Mouse (Mus musculus): ENCODE measurements at regions not wholly inside any gene's neighbourhood (a gene's known extent, or its start where the extent isn't known, plus 50 kb on each side); places are given as distances from the start of the nearest gene placed in this dataset.

DNA sequence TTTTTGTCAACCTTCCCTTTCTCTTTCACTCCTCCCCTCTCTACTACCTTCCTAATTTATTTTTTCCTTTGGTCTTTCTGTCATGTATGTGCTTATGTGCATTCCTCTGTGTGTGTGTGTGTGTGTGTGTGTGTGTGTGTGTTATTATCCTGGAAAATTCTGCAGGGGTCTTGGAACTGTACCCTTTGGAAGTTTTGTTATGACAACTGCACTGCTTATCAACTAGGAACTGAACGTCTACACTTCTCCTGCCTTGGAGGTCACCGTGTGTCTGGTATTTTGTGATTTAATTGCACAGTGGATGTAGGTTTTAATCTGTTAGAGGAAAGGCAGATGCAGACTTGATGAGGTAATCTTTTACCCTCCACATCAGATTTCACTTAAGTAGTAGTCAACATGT lies 836.8 kb upstream of the Adgrl2 start:
- no peak for DNase-seq (ENCODE audit: low spot score)
- no peaks in the 10 kb centered on the region for H3K27me3 ChIP-seq (ENCODE audit: insufficient read depth, low read length)
- TF ChIP-seq GATA1 (IDR thresholded peaks at IDR 0.05; ENCODE audit: borderline replicate concordance, low read length), result no peak
- no peak for TF ChIP-seq POLR2AphosphoS5 (IDR thresholded peaks at IDR 0.05; ENCODE audit: insufficient replicate concordance, low read depth, low read length)
- no peak for TF ChIP-seq TAL1 (conservative IDR thresholded peaks at IDR 0.05; ENCODE audit: low read depth, low read length)
- TF ChIP-seq CTCF (IDR thresholded peaks at IDR 0.05; ENCODE audit: low read depth, low read length), result no peak
- no peak for TF ChIP-seq GATA2 (IDR thresholded peaks at IDR 0.05; ENCODE audit: borderline replicate concordance, low read depth, low read length)
- no peak overlapping the region for H3K4me3 ChIP-seq (ENCODE audit: low read depth, low read length)
- 0 out of 2 replicates have a peak, but pooled peaks cover 2% of the 10 kb centered on the region for H3K9me3 ChIP-seq (replicated peaks)
- H3K4me1 ChIP-seq (ENCODE audit: insufficient read depth, low read depth, low read length), result no peaks in the 10 kb centered on the region
- no peaks in the 10 kb centered on the region for H3K36me3 ChIP-seq (replicated peaks)
- ATAC-seq (ENCODE audit: extremely low read depth, insufficient number of reproducible peaks, low FRiP score, poor library complexity, severe bottlenecking), result no peak

DNA sequence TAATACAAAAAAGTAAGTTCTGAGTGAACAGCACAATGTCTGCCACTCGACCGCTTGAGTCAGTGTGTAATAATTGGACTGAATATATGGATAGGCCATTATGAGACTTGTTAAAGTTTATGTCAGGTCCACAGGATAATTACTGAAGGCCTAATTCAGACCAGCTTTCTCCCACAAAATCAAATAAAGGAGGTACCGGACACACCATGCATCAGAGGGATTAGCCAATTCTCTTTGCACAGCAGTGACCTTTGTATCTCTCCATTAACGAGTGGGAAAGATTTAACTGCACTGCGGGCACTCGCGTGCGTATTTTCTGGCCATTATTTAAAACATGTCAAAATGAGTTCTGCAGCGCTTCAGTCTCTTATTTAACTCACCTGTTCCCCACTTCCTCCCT lies 836.4 kb upstream of the Adgrl2 start:
- DNase-seq (ENCODE audit: low spot score), result no peak
- Histone ChIP-seq H3K9me3 (replicated peaks) (0 out of 2 replicates have a peak, but pooled peaks cover 2% of the 10 kb centered on the region), H3K4me1 (ENCODE audit: insufficient read depth, low read depth, low read length) (no peaks in the 10 kb centered on the region), H3K4me3 (ENCODE audit: low read depth, low read length) (no peak overlapping the region), H3K36me3 (replicated peaks) (no peaks in the 10 kb centered on the region), H3K27me3 (ENCODE audit: insufficient read depth, low read length) (no peaks in the 10 kb centered on the region)
- TF ChIP-seq CTCF (IDR thresholded peaks at IDR 0.05; ENCODE audit: low read depth, low read length), result no peak
- TF ChIP-seq POLR2AphosphoS5 (IDR thresholded peaks at IDR 0.05; ENCODE audit: insufficient replicate concordance, low read depth, low read length), result no peak
- TF ChIP-seq GATA1 (IDR thresholded peaks at IDR 0.05; ENCODE audit: borderline replicate concordance, low read length), result no peak
- no peak for TF ChIP-seq TAL1 (conservative IDR thresholded peaks at IDR 0.05; ENCODE audit: low read depth, low read length)
- ATAC-seq (ENCODE audit: extremely low read depth, insufficient number of reproducible peaks, low FRiP score, poor library complexity, severe bottlenecking), result no peak

GRCm38 (mm10) chr3:149820670-149821069 lies 830.3 kb upstream of the Adgrl2 start:
- Histone ChIP-seq H3K27me3 (ENCODE audit: insufficient read depth, low read length) (no peaks in the 10 kb centered on the region), H3K9me3 (replicated peaks) (0 out of 2 replicates have a peak, but pooled peaks cover 3% of the 10 kb centered on the region), H3K4me3 (ENCODE audit: low read depth, low read length) (no peak overlapping the region), H3K4me1 (ENCODE audit: insufficient read depth, low read depth, low read length) (no peaks in the 10 kb centered on the region), H3K36me3 (replicated peaks) (no peaks in the 10 kb centered on the region)
- ATAC-seq (ENCODE audit: extremely low read depth, insufficient number of reproducible peaks, low FRiP score, poor library complexity, severe bottlenecking) (no peak), DNase-seq (ENCODE audit: low spot score) (no peak)
- no peak for TF ChIP-seq POLR2AphosphoS5 (IDR thresholded peaks at IDR 0.05; ENCODE audit: insufficient replicate concordance, low read depth, low read length)
- TF ChIP-seq CTCF (IDR thresholded peaks at IDR 0.05; ENCODE audit: low read depth, low read length), result no peak
- no peak for TF ChIP-seq GATA2 (IDR thresholded peaks at IDR 0.05; ENCODE audit: borderline replicate concordance, low read depth, low read length)
- TF ChIP-seq GATA1 (IDR thresholded peaks at IDR 0.05; ENCODE audit: borderline replicate concordance, low read length), result no peak
- TF ChIP-seq TAL1 (conservative IDR thresholded peaks at IDR 0.05; ENCODE audit: low read depth, low read length), result no peak

GRCm38 (mm10) chr3:149819863-149820262 lies 829.5 kb upstream of the Adgrl2 start:
- DNase-seq (ENCODE audit: low spot score) (no peak), ATAC-seq (ENCODE audit: extremely low read depth, insufficient number of reproducible peaks, low FRiP score, poor library complexity, severe bottlenecking) (no peak)
- Histone ChIP-seq H3K27me3 (ENCODE audit: insufficient read depth, low read length) (no peaks in the 10 kb centered on the region), H3K36me3 (replicated peaks) (no peaks in the 10 kb centered on the region), H3K4me1 (ENCODE audit: insufficient read depth, low read depth, low read length) (no peaks in the 10 kb centered on the region), H3K9me3 (replicated peaks) (0 out of 2 replicates have a peak, but pooled peaks cover 3% of the 10 kb centered on the region), H3K4me3 (ENCODE audit: low read depth, low read length) (no peak overlapping the region)
- TF ChIP-seq TAL1 (conservative IDR thresholded peaks at IDR 0.05; ENCODE audit: low read depth, low read length), result no peak
- TF ChIP-seq POLR2AphosphoS5 (IDR thresholded peaks at IDR 0.05; ENCODE audit: insufficient replicate concordance, low read depth, low read length), result no peak
- no peak for TF ChIP-seq CTCF (IDR thresholded peaks at IDR 0.05; ENCODE audit: low read depth, low read length)
- no peak for TF ChIP-seq GATA1 (IDR thresholded peaks at IDR 0.05; ENCODE audit: borderline replicate concordance, low read length)
- TF ChIP-seq GATA2 (IDR thresholded peaks at IDR 0.05; ENCODE audit: borderline replicate concordance, low read depth, low read length), result no peak

DNA sequence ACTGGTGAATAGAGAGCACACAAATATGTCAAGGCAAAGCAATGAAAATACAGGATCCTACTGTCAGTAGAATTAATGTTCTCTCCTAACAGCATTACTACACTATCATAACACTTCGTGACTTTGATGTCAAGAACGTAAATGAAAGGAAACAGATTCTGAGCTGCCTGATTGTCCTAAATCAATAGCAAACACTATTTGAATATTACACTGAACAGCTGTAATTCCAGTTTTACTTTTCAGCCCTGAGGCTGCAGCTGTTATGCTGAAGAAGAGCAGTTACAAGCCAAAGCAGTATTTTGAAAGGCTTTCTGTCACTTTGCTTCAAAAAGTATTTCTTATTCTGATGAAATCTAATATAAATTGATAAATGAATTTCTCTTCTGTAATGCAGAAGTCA lies 828.7 kb upstream of the Adgrl2 start:
- no peaks in the 10 kb centered on the region for H3K27me3 ChIP-seq (ENCODE audit: insufficient read depth, low read length)
- no peaks in the 10 kb centered on the region for H3K4me1 ChIP-seq (ENCODE audit: insufficient read depth, low read depth, low read length)
- TF ChIP-seq CTCF (IDR thresholded peaks at IDR 0.05; ENCODE audit: low read depth, low read length) (no peak), POLR2AphosphoS5 (IDR thresholded peaks at IDR 0.05; ENCODE audit: insufficient replicate concordance, low read depth, low read length) (no peak), GATA1 (IDR thresholded peaks at IDR 0.05; ENCODE audit: borderline replicate concordance, low read length) (no peak), GATA2 (IDR thresholded peaks at IDR 0.05; ENCODE audit: borderline replicate concordance, low read depth, low read length) (no peak), TAL1 (conservative IDR thresholded peaks at IDR 0.05; ENCODE audit: low read depth, low read length) (no peak)
- H3K36me3 ChIP-seq (replicated peaks), result no peaks in the 10 kb centered on the region
- ATAC-seq (ENCODE audit: extremely low read depth, insufficient number of reproducible peaks, low FRiP score, poor library complexity, severe bottlenecking) (no peak), DNase-seq (ENCODE audit: low spot score) (no peak)
- H3K4me3 ChIP-seq (ENCODE audit: low read depth, low read length), result no peak overlapping the region
- 0 out of 2 replicates have a peak, but pooled peaks cover 3% of the 10 kb centered on the region for H3K9me3 ChIP-seq (replicated peaks)

- H3K9me3 ChIP-seq (replicated peaks), result peaks cover 3% of the 10 kb centered on the region; the same call in 1 of the 2 replicates
- no peak overlapping the region for H3K4me3 ChIP-seq (ENCODE audit: low read depth, low read length)
- no peaks in the 10 kb centered on the region for H3K27me3 ChIP-seq (ENCODE audit: insufficient read depth, low read length)
- H3K36me3 ChIP-seq (replicated peaks), result no peaks in the 10 kb centered on the region
- DNase-seq (ENCODE audit: low spot score), result no peak
- TF ChIP-seq GATA1 (IDR thresholded peaks at IDR 0.05; ENCODE audit: borderline replicate concordance, low read length) (no peak), CTCF (IDR thresholded peaks at IDR 0.05; ENCODE audit: low read depth, low read length) (no peak), POLR2AphosphoS5 (IDR thresholded peaks at IDR 0.05; ENCODE audit: insufficient replicate concordance, low read depth, low read length) (no peak), GATA2 (IDR thresholded peaks at IDR 0.05; ENCODE audit: borderline replicate concordance, low read depth, low read length) (no peak), TAL1 (conservative IDR thresholded peaks at IDR 0.05; ENCODE audit: low read depth, low read length) (no peak)
- H3K4me1 ChIP-seq (ENCODE audit: insufficient read depth, low read depth, low read length), result no peaks in the 10 kb centered on the region
- no peak for ATAC-seq (ENCODE audit: extremely low read depth, insufficient number of reproducible peaks, low FRiP score, poor library complexity, severe bottlenecking)
Observed at GRCm38 (mm10) chr3:149811036-149811435, 820.7 kb upstream of the Adgrl2 start.
